Mouse (Mus musculus) T-cell, adult 2 months (primary cell): ENCODE data around the gene Nhlh2.

Source experiments
- DNase-seq: peaks from one replicate; pipeline ENCODE4 v3.0.0; 2022; ENCODE audit warnings: low spot score

Gene Nhlh2

GRCm38 (mm10) chr3:102025659-102026058 lies 15.8 kb downstream of the Nhlh2 start:
- DNase-seq: no peak

- DNase-seq: no peak
Observed at GRCm38 (mm10) chr3:102027880-102028279, 18.0 kb downstream of the Nhlh2 start.

- DNase-seq: no peak
Observed at GRCm38 (mm10) chr3:102037806-102038205, 27.9 kb downstream of the Nhlh2 start.

- DNase-seq: no peak
Observed at GRCm38 (mm10) chr3:102038608-102039007, 28.7 kb downstream of the Nhlh2 start.

GRCm38 (mm10) chr3:102041632-102042031 lies 31.8 kb downstream of the Nhlh2 start:
- no peak for DNase-seq

- no peak for DNase-seq
Observed at GRCm38 (mm10) chr3:102045071-102045470, 35.2 kb downstream of the Nhlh2 start.

- DNase-seq: no peak
Observed at GRCm38 (mm10) chr3:102047532-102047931, 37.7 kb downstream of the Nhlh2 start.

GRCm38 (mm10) chr3:102049207-102050104 lies 39.6 kb downstream of the Nhlh2 start:
- no peak for DNase-seq

GRCm38 (mm10) chr3:102052036-102052435 lies 42.2 kb downstream of the Nhlh2 start:
- DNase-seq: no peak

GRCm38 (mm10) chr3:102053293-102053692 lies 43.4 kb downstream of the Nhlh2 start:
- DNase-seq: no peak

GRCm38 (mm10) chr3:102055878-102056277 lies 46.0 kb downstream of the Nhlh2 start:
- no peak for DNase-seq

- DNase-seq: no peak
Observed at GRCm38 (mm10) chr3:102060065-102060464, 50.2 kb downstream of the Nhlh2 start.

- DNase-seq: peak; percentile 5
Observed at GRCm38 (mm10) chr3:102061923-102062670, 52.2 kb downstream of the Nhlh2 start.

- no peak for DNase-seq
Observed at GRCm38 (mm10) chr3:102062671-102063010, 52.8 kb downstream of the Nhlh2 start.

- no peak for DNase-seq
Observed at GRCm38 (mm10) chr3:102063273-102064120, 53.6 kb downstream of the Nhlh2 start.

- no peak for DNase-seq
Observed at GRCm38 (mm10) chr3:102064566-102064965, 54.7 kb downstream of the Nhlh2 start.
